Mouse (Mus musculus) hindlimb bud, embryonic 11.5 days (tissue): ENCODE results near the gene Tex22.

Source experiments
- DNase-seq: peaks from one replicate; pipeline ENCODE4 v3.0.0-alpha.2; 2012; ENCODE audit warnings: low read depth, low spot score; ENCODE audit errors: extremely low spot score

The Tex22 gene

GRCm38 (mm10) chr12:113136492-113137020, 62.3 kb downstream of the Tex22 start:
- DNase-seq: no peak

GRCm38 (mm10) chr12:113137260-113138213, 63.2 kb downstream of the Tex22 start:
- DNase-seq: no peak

- DNase-seq: no peak
Observed at GRCm38 (mm10) chr12:113138291-113138690, 64.0 kb downstream of the Tex22 start.
